ENCODE assay signal across 8 mouse cellular contexts in genomic region chr15:82982724-82983415, GRCm38 (mm10). TPM values are rescaled to one million over a fixed set of nuclear protein-coding genes. Genes with fewer than 3 reads are reported as not detected.
DNase-seq lines count a peak whose midpoint lies in the region; ATAC-seq and TF ChIP-seq lines count a peak whose summit lies in the region.

No protein-coding gene starts in this region.

- H3K4me2 ChIP-seq in stomach, postnatal 0 days (replicated peaks; ENCODE audit: low read depth) = peak overlapping the region; percentile 38

- H3K4me3 ChIP-seq in heart, adult 2 months = no peak overlapping the region
- H3K4me3 ChIP-seq in limb, embryonic 10.5 days = peak overlapping the region; percentile 28
- H3K4me3 ChIP-seq in stomach, postnatal 0 days (ENCODE audit: low read depth, low read length) = no peak overlapping the region

- no peak for ATAC-seq in stomach, postnatal 0 days (ENCODE audit: low FRiP score, low TSS enrichment)

- no peaks in the 10 kb centered on the region for H3K36me3 ChIP-seq in heart, adult 2 months (ENCODE audit: control insufficient read depth, insufficient read depth, low read length)
- H3K36me3 ChIP-seq in limb, embryonic 10.5 days = no peaks in the 10 kb centered on the region
- H3K36me3 ChIP-seq in stomach, postnatal 0 days (ENCODE audit: control insufficient read depth, insufficient read depth, low read length) = no peaks in the 10 kb centered on the region

- no peak for TF ChIP-seq CTCF in heart, adult 2 months (IDR thresholded peaks at IDR 0.05)
- no peak for TF ChIP-seq CTCF in stomach, postnatal 0 days (IDR thresholded peaks at IDR 0.05; ENCODE audit: low read depth)

- no peaks in the 10 kb centered on the region for H3K4me1 ChIP-seq in heart, adult 2 months (ENCODE audit: control insufficient read depth, insufficient read depth, low read length)
- peaks cover 81% of the 10 kb centered on the region for H3K4me1 ChIP-seq in limb, embryonic 10.5 days
- H3K4me1 ChIP-seq in stomach, postnatal 0 days (replicated peaks; ENCODE audit: control insufficient read depth, insufficient read depth) = peaks cover 2% of the 10 kb centered on the region; the same call in 1 of the 2 replicates

- peaks cover 5% of the 10 kb centered on the region; the same call in 1 of the 2 replicates for H3K27me3 ChIP-seq in heart, adult 2 months (ENCODE audit: control insufficient read depth, insufficient read depth, low read length)
- H3K27me3 ChIP-seq in limb, embryonic 10.5 days (ENCODE audit: low read depth, poor library complexity, severe bottlenecking) = peaks cover 61% of the 10 kb centered on the region
- H3K27me3 ChIP-seq in stomach, postnatal 0 days (ENCODE audit: control insufficient read depth, insufficient read depth, low read length) = 0 out of 2 replicates have a peak, but pooled peaks cover 2% of the 10 kb centered on the region

- DNase-seq in retina, embryonic 14.5 days (ENCODE audit: low spot score) = peak; percentile 53
- DNase-seq in retina, postnatal 1 day = no peak
- DNase-seq in heart, adult 2 months = peak; percentile 44
- peak; percentile 71 for DNase-seq in limb, embryonic 10.5 days (ENCODE audit: low spot score)
- no peak for DNase-seq in stomach, postnatal 0 days (ENCODE audit: low spot score)
- no peak for DNase-seq in cerebellum, adult 8-10 months
- no peak for DNase-seq in frontal cortex, adult 2 months (ENCODE audit: extremely low spot score in 1 of 2, low spot score in 1 of 2)
- DNase-seq in layer of hippocampus, postnatal 25 days (ENCODE audit: extremely low spot score in 1 of 2, low spot score in 1 of 2) = no peak

- WGBS in heart, adult 2 months = 28% methylated on average over 18 of the region's 18 CpGs
- WGBS in limb, embryonic 10.5 days = 10% methylated on average over 18 of the region's 18 CpGs
- WGBS in stomach, postnatal 0 days = 16% methylated on average over 18 of the region's 18 CpGs

- no peak overlapping the region for H3K27ac ChIP-seq in heart, adult 2 months
- peak overlapping the region; percentile 87 for H3K27ac ChIP-seq in limb, embryonic 10.5 days
- H3K27ac ChIP-seq in stomach, postnatal 0 days (replicated peaks) = no peak overlapping the region

- H3K79me2 ChIP-seq in heart, adult 2 months (replicated peaks; ENCODE audit: control insufficient read depth, insufficient read depth, low read length) = no peaks in the 10 kb centered on the region

- H3K9ac ChIP-seq in heart, adult 2 months (ENCODE audit: low read depth, low read length) = no peak overlapping the region
- no peak overlapping the region for H3K9ac ChIP-seq in stomach, postnatal 0 days (ENCODE audit: low read length)

- TF ChIP-seq POLR2A in heart, adult 2 months (IDR thresholded peaks at IDR 0.05; ENCODE audit: insufficient read depth, low read depth, low read length) = no peak

- H3K9me3 ChIP-seq in limb, embryonic 10.5 days (replicated peaks) = no peaks in the 10 kb centered on the region
- H3K9me3 ChIP-seq in stomach, postnatal 0 days (ENCODE audit: control insufficient read depth, low read length) = no peaks in the 10 kb centered on the region

- no peak for TF ChIP-seq EP300 in heart, adult 2 months (IDR thresholded peaks at IDR 0.05; ENCODE audit: insufficient read depth, low read depth, low read length)
- TF ChIP-seq EP300 in stomach, postnatal 0 days (optimal IDR thresholded peaks at IDR 0.05) = no peak

- intact Hi-C loops in heart, adult 2 months (cut with DNase I) = no loop called here

RNA-seq across cellular contexts. Expression of gene Tcf20, which starts 4.8 kb away (rescaled TPM):
- total RNA-seq in heart, adult 2 months (2021) = 10 to 100 TPM; 60.1 to 60.8 TPM
- 6.6 and 9.5 TPM in 2 replicates for polyA plus RNA-seq in heart, adult 2 months (2012; rRNA removed)
- polyA plus RNA-seq in limb, embryonic 10.5 days (2016; fragmentation: Nextera tagmentation; extraction: Ambion mirVana) = 8.1 and 8.3 TPM in 2 replicates
- polyA plus RNA-seq in stomach, postnatal 0 days (2015; fragmentation: Nextera tagmentation; extraction: Ambion mirVana) = 3.6 and 3.7 TPM in 2 replicates
- polyA plus RNA-seq in frontal cortex, adult 2 months (2012; rRNA removed) = 31.3 and 38.3 TPM in 2 replicates
- total RNA-seq in layer of hippocampus, postnatal 25 days (2021) = 100 to 1,000 TPM; 213 TPM

RNA-seq across cellular contexts. Expression of gene Nfam1, which starts 50.2 kb away (rescaled TPM):
- total RNA-seq in heart, adult 2 months (2021) = 1 to 10 TPM; 2.4 to 2.6 TPM
- polyA plus RNA-seq in heart, adult 2 months (2012; rRNA removed) = 3.1 and 3.9 TPM in 2 replicates
- 2.6 and 2.9 TPM in 2 replicates for polyA plus RNA-seq in limb, embryonic 10.5 days (2016; fragmentation: Nextera tagmentation; extraction: Ambion mirVana)
- 1.3 and 1.4 TPM in 2 replicates for polyA plus RNA-seq in stomach, postnatal 0 days (2015; fragmentation: Nextera tagmentation; extraction: Ambion mirVana)
- 2.0 and 2.2 TPM in 2 replicates for polyA plus RNA-seq in frontal cortex, adult 2 months (2012; rRNA removed)
- 1 to 10 TPM; 2.5 to 2.7 TPM for total RNA-seq in layer of hippocampus, postnatal 25 days (2021)

Comparison
In these comparisons a context has a peak if more than half of its experiments do, and no peak if none do; other contexts are left out.
1. DNase-seq: peak in retina, embryonic 14.5 days (single experiment), heart, adult 2 months (2 of 2) and limb, embryonic 10.5 days (single experiment); none in retina, postnatal 1 day (single experiment), stomach, postnatal 0 days (single experiment), cerebellum, adult 8-10 months (single experiment), frontal cortex, adult 2 months (0 of 2) and layer of hippocampus, postnatal 25 days (0 of 2).